Mouse (Mus musculus) cortical plate, adult 2 months (tissue): ENCODE results near the gene Gm29554. TPM values are rescaled to one million over a fixed set of nuclear protein-coding genes. Genes with fewer than 3 reads are reported as not detected.
"Not testable (repeated sequence)": the region's sequence is repeated elsewhere in the genome, so short reads cannot be mapped to it uniquely, and the experiment has no call there.

Experiments used
- H3K27ac ChIP-seq: fragments of 200-500 bp; 2 replicates; pipeline ENCODE4 v1.5.1; 2012; ENCODE audit warnings: low read length, control low read depth, inconsistent platforms; ENCODE audit not compliant: insufficient read depth
- H3K4me1 ChIP-seq: fragments of 200-500 bp; 2 replicates; pipeline ENCODE4 v1.6.1; 2011; ENCODE audit warnings: low read length; ENCODE audit not compliant: control insufficient read depth, insufficient read depth
- H3K4me3 ChIP-seq: fragments of 200-500 bp; 2 replicates; pipeline ENCODE4 v1.5.1; 2011; ENCODE audit warnings: mild to moderate bottlenecking, low read length, control low read depth; ENCODE audit not compliant: insufficient read depth
- polyA plus RNA-seq: library from polyadenylated mRNA; depleted of rRNA; stranded (reverse); fragments of >200 nt; gene quantifications from 2 replicates; pipeline ENCODE4 v1.2.3, GENCODE M21; 2012; rRNA removed

The Gm29554 gene
- polyA plus RNA-seq: not detected in 2 replicates

DNA sequence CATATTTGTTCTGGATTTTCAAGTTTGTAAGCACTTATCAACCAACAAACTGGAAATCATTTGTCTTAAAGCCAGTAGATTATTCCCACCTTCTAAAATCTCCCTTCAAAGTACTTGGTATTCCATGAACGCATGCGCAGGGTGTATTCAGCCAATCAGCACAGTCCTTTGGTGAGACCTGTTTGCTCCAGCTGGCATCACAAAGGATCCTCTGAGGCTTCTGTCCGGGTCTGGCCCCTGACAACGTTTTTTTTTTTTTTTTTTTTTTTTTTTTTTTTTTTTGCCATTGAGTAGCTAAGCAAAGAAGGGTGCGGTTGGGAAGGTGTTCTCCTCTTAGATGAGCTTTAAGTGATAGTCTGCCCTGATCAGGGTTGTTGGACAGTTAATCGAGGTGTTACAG is at the start of gene Gm29554:
Gene Gm29554 (plus strand): TSS at position 301 of the 400 bp plus-strand sequence.
- not testable (repeated sequence) for H3K27ac ChIP-seq, H3K4me1 ChIP-seq, H3K4me3 ChIP-seq

Other genes starting within 250 kb of the Gm29554 start
- not detected in 2 replicates for gene Gm20812, start 108.0 kb downstream of the Gm29554 start, polyA plus RNA-seq